Comparison of ENCODE assay signal across 14 mouse cellular contexts in genomic region chr9:65464161-65464560, GRCm38 (mm10). TPM values are rescaled to one million over a fixed set of nuclear protein-coding genes. Genes with fewer than 3 reads are reported as not detected.
DNase-seq lines count a peak whose midpoint lies in the region; ATAC-seq lines count a peak whose summit lies in the region.
"Had no signal": no experiment of that assay in that cellular context is flagged by ENCODE, and none has a peak within 500 bp of the region (broad histone marks: within the 10 kb centered on the region; RNA-seq: fewer than 3 reads in every experiment).

No protein-coding gene starts in this region.

- H3K4me2 ChIP-seq in kidney, embryonic 15.5 days = no peak overlapping the region
- no peak overlapping the region for H3K4me2 ChIP-seq in forebrain, embryonic 12.5 days
- H3K4me2 ChIP-seq in forebrain, embryonic 14.5 days (ENCODE audit: low read length) = no peak overlapping the region

- H3K4me3 ChIP-seq in kidney, embryonic 15.5 days (replicated peaks) = no peak overlapping the region
- no peak overlapping the region for H3K4me3 ChIP-seq in forebrain, embryonic 12.5 days (replicated peaks)
- no peak overlapping the region for H3K4me3 ChIP-seq in forebrain, embryonic 14.5 days (ENCODE audit: low read depth, low read length)
- H3K4me3 ChIP-seq: hindbrain, embryonic 10.5 days had no signal

- no peaks in the 10 kb centered on the region for H3K27me3 ChIP-seq in kidney, embryonic 15.5 days
- H3K27me3 ChIP-seq in forebrain, embryonic 12.5 days = no peaks in the 10 kb centered on the region
- no peaks in the 10 kb centered on the region for H3K27me3 ChIP-seq in forebrain, embryonic 14.5 days (replicated peaks; ENCODE audit: control insufficient read depth, insufficient read depth, low read length)

- H3K9me3 ChIP-seq in kidney, embryonic 15.5 days (replicated peaks) = no peaks in the 10 kb centered on the region
- H3K9me3 ChIP-seq in forebrain, embryonic 12.5 days = no peaks in the 10 kb centered on the region
- H3K9me3 ChIP-seq in forebrain, embryonic 14.5 days (replicated peaks; ENCODE audit: control insufficient read depth, low read length) = no peaks in the 10 kb centered on the region
- H3K9me3 ChIP-seq: hindbrain, embryonic 10.5 days had no signal

- H3K36me3 ChIP-seq in kidney, embryonic 15.5 days = peaks cover 17% of the 10 kb centered on the region
- H3K36me3 ChIP-seq in forebrain, embryonic 12.5 days (replicated peaks) = peaks cover 28% of the 10 kb centered on the region
- peaks cover 35% of the 10 kb centered on the region for H3K36me3 ChIP-seq in forebrain, embryonic 14.5 days (ENCODE audit: control insufficient read depth, insufficient read depth, low read length)

- DNase-seq in kidney, adult 18-20 months = peak; percentile 53
- DNase-seq in 3134 (ENCODE audit: extremely low read depth, insufficient read length, low spot score) (peak; percentile 70), adipocyte (ENCODE audit: low spot score) (peak; percentile 79)
- DNase-seq in heart, postnatal 14 days = peak; percentile 7 to 21
- no peak for DNase-seq in forebrain, embryonic 14.5 days (ENCODE audit: low spot score)
- no peak for DNase-seq in right cerebral cortex, postnatal 36 days (ENCODE audit: low spot score in 2 of 2)
- DNase-seq: right cerebral cortex, adult 18-20 months; thymus, adult 2 months had no signal

- H3K4me1 ChIP-seq in kidney, embryonic 15.5 days = peaks cover 29% of the 10 kb centered on the region
- H3K4me1 ChIP-seq in forebrain, embryonic 12.5 days = peaks cover 23% of the 10 kb centered on the region
- H3K4me1 ChIP-seq in forebrain, embryonic 14.5 days (ENCODE audit: control insufficient read depth, insufficient read depth, low read length) = peaks cover 16% of the 10 kb centered on the region

- no peak overlapping the region for H3K9ac ChIP-seq in kidney, embryonic 15.5 days
- H3K9ac ChIP-seq in forebrain, embryonic 12.5 days = no peak overlapping the region
- no peak overlapping the region for H3K9ac ChIP-seq in forebrain, embryonic 14.5 days (ENCODE audit: low read length)
- H3K9ac ChIP-seq: liver, embryonic 14.5 days had no signal

- 93% methylated on average over 6 of the region's 6 CpGs for WGBS in kidney, embryonic 15.5 days
- WGBS in forebrain, embryonic 12.5 days = 96% methylated on average over 6 of the region's 6 CpGs
- 89% methylated on average over 6 of the region's 6 CpGs for WGBS in forebrain, embryonic 14.5 days

- intact Hi-C loops in heart, postnatal 14 days (cut with DNase I) = loop anchor here (5.0 kb wide), 1 partner anchor 118 kb away; the partner anchor contains the start of gene Plekho2

- ATAC-seq in kidney, embryonic 15.5 days (replicated peaks; ENCODE audit: low FRiP score) = no peak
- no peak for ATAC-seq in forebrain, embryonic 12.5 days (ENCODE audit: low FRiP score)
- no peak for ATAC-seq in forebrain, embryonic 14.5 days
- ATAC-seq: midbrain, embryonic 16.5 days had no signal

- H3K27ac ChIP-seq in kidney, embryonic 15.5 days = no peak overlapping the region
- no peak overlapping the region for H3K27ac ChIP-seq in forebrain, embryonic 12.5 days
- no peak overlapping the region for H3K27ac ChIP-seq in forebrain, embryonic 14.5 days (ENCODE audit: low read depth, low read length)
- H3K27ac ChIP-seq: hindbrain, embryonic 10.5 days; liver, embryonic 14.5 days had no signal

RNA-seq across cellular contexts. Expression of gene Spg21, which starts 3.4 kb away (rescaled TPM):
- 111 and 126 TPM in 2 replicates for polyA plus RNA-seq in kidney, embryonic 15.5 days (2015; fragmentation: Nextera tagmentation; extraction: Ambion mirVana)
- 10 to 100 TPM; 14.7 to 16.0 TPM for total RNA-seq in heart, postnatal 14 days (2021)
- 116 and 118 TPM in 2 replicates for polyA plus RNA-seq in forebrain, embryonic 12.5 days (2016; fragmentation: Nextera tagmentation; extraction: Ambion mirVana)
- polyA plus RNA-seq in forebrain, embryonic 14.5 days (2014; fragmentation: Nextera tagmentation; extraction: Ambion mirVana) = 163 and 168 TPM in 2 replicates

RNA-seq across cellular contexts. Expression of gene Mtfmt, which starts 28.6 kb away (rescaled TPM):
- 21.1 and 25.3 TPM in 2 replicates for polyA plus RNA-seq in kidney, embryonic 15.5 days (2015; fragmentation: Nextera tagmentation; extraction: Ambion mirVana)
- total RNA-seq in heart, postnatal 14 days (2021) = 1 to 10 TPM; 6.9 to 7.1 TPM
- 22.0 and 22.2 TPM in 2 replicates for polyA plus RNA-seq in forebrain, embryonic 12.5 days (2016; fragmentation: Nextera tagmentation; extraction: Ambion mirVana)
- 20.8 and 24.1 TPM in 2 replicates for polyA plus RNA-seq in forebrain, embryonic 14.5 days (2014; fragmentation: Nextera tagmentation; extraction: Ambion mirVana)

RNA-seq across cellular contexts. Expression of gene Slc51b, which starts 41.4 kb away (rescaled TPM):
- 3.1 and 4.3 TPM in 2 replicates for polyA plus RNA-seq in kidney, embryonic 15.5 days (2015; fragmentation: Nextera tagmentation; extraction: Ambion mirVana)
- total RNA-seq in heart, postnatal 14 days (2021) = not detected
- polyA plus RNA-seq in forebrain, embryonic 12.5 days (2016; fragmentation: Nextera tagmentation; extraction: Ambion mirVana) = not detected in 2 replicates
- not detected in 2 replicates for polyA plus RNA-seq in forebrain, embryonic 14.5 days (2014; fragmentation: Nextera tagmentation; extraction: Ambion mirVana)
- total RNA-seq: layer of hippocampus, adult 8-10 months had no signal
- polyA plus RNA-seq: hindbrain, embryonic 10.5 days; midbrain, embryonic 16.5 days had no signal

RNA-seq across cellular contexts. Expression of gene Ankdd1a, which starts 55.8 kb away (rescaled TPM):
- polyA plus RNA-seq in kidney, embryonic 15.5 days (2015; fragmentation: Nextera tagmentation; extraction: Ambion mirVana) = not detected in 2 replicates
- not detected for total RNA-seq in heart, postnatal 14 days (2021)
- polyA plus RNA-seq in forebrain, embryonic 12.5 days (2016; fragmentation: Nextera tagmentation; extraction: Ambion mirVana) = 0.18 and 0.28 TPM in 2 replicates
- polyA plus RNA-seq in forebrain, embryonic 14.5 days (2014; fragmentation: Nextera tagmentation; extraction: Ambion mirVana) = not detected in 2 replicates
- polyA plus RNA-seq: hindbrain, embryonic 10.5 days had no signal

Comparison
In these comparisons a context has a peak if more than half of its experiments do, and no peak if none do; other contexts are left out.
1. DNase-seq: peak in kidney, adult 18-20 months (single experiment), 3134 (single experiment), adipocyte (single experiment) and heart, postnatal 14 days (2 of 2); none in forebrain, embryonic 14.5 days (single experiment) and right cerebral cortex, postnatal 36 days (0 of 2).